Mouse (Mus musculus): ENCODE data around the gene Palm. TPM values are rescaled to one million over a fixed set of nuclear protein-coding genes. Genes with fewer than 3 reads are reported as not detected.
A peak's percentile ranks its signal among the peaks of the same experiment; 100 is the strongest.

The Palm gene
- polyA plus RNA-seq, 1 experiment from 2014 or later = 240 TPM

GRCm38 (mm10) chr10:79792339-79793040, 882 bp upstream of the Palm start:
- 0 out of 2 replicates have a peak, but pooled peaks cover 3% of the 10 kb centered on the region for H3K36me3 ChIP-seq
- no peak for ATAC-seq (ENCODE audit: low FRiP score)
- H3K9ac ChIP-seq = peak overlapping the region; percentile 97
- H3K4me3 ChIP-seq = peak overlapping the region; percentile 96
- peaks cover 37% of the 10 kb centered on the region for H3K4me1 ChIP-seq (replicated peaks)
- H3K4me2 ChIP-seq = no peak overlapping the region
- H3K9me3 ChIP-seq = no peaks in the 10 kb centered on the region
- 0 out of 2 replicates have a peak, but pooled peaks cover 4% of the 10 kb centered on the region for H3K27me3 ChIP-seq
- WGBS = 82% methylated on average over 5 of the region's 5 CpGs
- peak overlapping the region; percentile 94 for H3K27ac ChIP-seq

GRCm38 (mm10) chr10:79793738-79794490, 542 bp downstream of the Palm start:
- ATAC-seq (ENCODE audit: low FRiP score) = peak; percentile 44
- H3K9me3 ChIP-seq = no peaks in the 10 kb centered on the region
- H3K4me3 ChIP-seq = peak overlapping the region; percentile 96
- peak overlapping the region; percentile 94 for H3K27ac ChIP-seq
- peak overlapping the region; percentile 97 for H3K9ac ChIP-seq
- H3K4me2 ChIP-seq = peak overlapping the region; percentile 95
- 0 out of 2 replicates have a peak, but pooled peaks cover 3% of the 10 kb centered on the region for H3K36me3 ChIP-seq
- H3K27me3 ChIP-seq = 0 out of 2 replicates have a peak, but pooled peaks cover 4% of the 10 kb centered on the region
- peaks cover 48% of the 10 kb centered on the region for H3K4me1 ChIP-seq (replicated peaks)
- WGBS = 1% methylated on average over 38 of the region's 38 CpGs

GRCm38 (mm10) chr10:79794491-79794931, 1.1 kb downstream of the Palm start:
- 3% methylated on average over 10 of the region's 10 CpGs for WGBS
- peak overlapping the region; percentile 95 for H3K4me2 ChIP-seq

GRCm38 (mm10) chr10:79795905-79796304, 2.5 kb downstream of the Palm start:
- Histone ChIP-seq H3K27ac (no peak overlapping the region), H3K4me1 (replicated peaks) (peaks cover 60% of the 10 kb centered on the region), H3K27me3 (no peaks in the 10 kb centered on the region), H3K4me3 (no peak overlapping the region), H3K36me3 (peaks cover 8% of the 10 kb centered on the region), H3K4me2 (0 out of 2 replicates have a peak overlapping the region, but pooled peaks have one; percentile 95), H3K9ac (no peak overlapping the region), H3K9me3 (no peaks in the 10 kb centered on the region)
- WGBS = 98% methylated on average over 3 of the region's 3 CpGs
- ATAC-seq (ENCODE audit: low FRiP score) = no peak

More at GRCm38 (mm10) chr10:79794491-79794931, 1.1 kb downstream of the Palm start:
- Histone ChIP-seq H3K4me1 (replicated peaks) (peaks cover 51% of the 10 kb centered on the region), H3K9me3 (no peaks in the 10 kb centered on the region), H3K27me3 (0 out of 2 replicates have a peak, but pooled peaks cover 4% of the 10 kb centered on the region), H3K27ac (peak overlapping the region; percentile 94), H3K36me3 (0 out of 2 replicates have a peak, but pooled peaks cover 3% of the 10 kb centered on the region), H3K4me3 (peak overlapping the region; percentile 96), H3K9ac (peak overlapping the region; percentile 97)
- peak; percentile 61 for ATAC-seq (ENCODE audit: low FRiP score)

GRCm38 (mm10) chr10:79797326-79797725, 4.0 kb downstream of the Palm start:
- peaks cover 74% of the 10 kb centered on the region for H3K4me1 ChIP-seq (replicated peaks)
- peak overlapping the region; percentile 70 for H3K9ac ChIP-seq
- H3K4me3 ChIP-seq = peak overlapping the region; percentile 26
- H3K27ac ChIP-seq = peak overlapping the region; percentile 74
- WGBS = 36% methylated on average over 15 of the region's 15 CpGs
- H3K27me3 ChIP-seq = no peaks in the 10 kb centered on the region
- H3K4me2 ChIP-seq = peak overlapping the region; percentile 95
- no peak for ATAC-seq (ENCODE audit: low FRiP score)
- H3K36me3 ChIP-seq = peaks cover 8% of the 10 kb centered on the region
- no peaks in the 10 kb centered on the region for H3K9me3 ChIP-seq

GRCm38 (mm10) chr10:79798289-79798928, 5.0 kb downstream of the Palm start:
- Histone ChIP-seq H3K27me3 (no peaks in the 10 kb centered on the region), H3K27ac (peak overlapping the region; percentile 18; the same call in 1 of the 2 replicates), H3K4me1 (replicated peaks) (peaks cover 79% of the 10 kb centered on the region), H3K9ac (no peak overlapping the region), H3K4me3 (no peak overlapping the region), H3K4me2 (no peak overlapping the region), H3K36me3 (peaks cover 8% of the 10 kb centered on the region), H3K9me3 (no peaks in the 10 kb centered on the region)
- no peak for ATAC-seq (ENCODE audit: low FRiP score)
- WGBS = 92% methylated on average over 12 of the region's 12 CpGs

- Histone ChIP-seq H3K36me3 (peaks cover 8% of the 10 kb centered on the region), H3K9me3 (no peaks in the 10 kb centered on the region), H3K9ac (peak overlapping the region; percentile 53; the same call in 1 of the 2 replicates), H3K27ac (peak overlapping the region; percentile 48), H3K4me2 (no peak overlapping the region), H3K27me3 (no peaks in the 10 kb centered on the region), H3K4me3 (no peak overlapping the region), H3K4me1 (replicated peaks) (peaks cover 88% of the 10 kb centered on the region)
- 76% methylated on average over 11 of the region's 11 CpGs for WGBS
- no peak for ATAC-seq (ENCODE audit: low FRiP score)
These were observed 7.1 kb downstream of the Palm start for GRCm38 (mm10) chr10:79800508-79800907.

- 13% methylated on average over 3 of the region's 3 CpGs for WGBS
- Histone ChIP-seq H3K27me3 (no peaks in the 10 kb centered on the region), H3K9me3 (no peaks in the 10 kb centered on the region), H3K36me3 (peaks cover 10% of the 10 kb centered on the region), H3K4me3 (no peak overlapping the region), H3K4me2 (peak overlapping the region; percentile 26), H3K9ac (peak overlapping the region; percentile 68), H3K4me1 (replicated peaks) (peaks cover 87% of the 10 kb centered on the region), H3K27ac (peak overlapping the region; percentile 98)
- ATAC-seq (ENCODE audit: low FRiP score) = no peak
These were observed 8.5 kb downstream of the Palm start for GRCm38 (mm10) chr10:79801837-79802236.

GRCm38 (mm10) chr10:79802331-79802971, 9.1 kb downstream of the Palm start:
- 35% methylated on average over 11 of the region's 11 CpGs for WGBS
- peaks cover 13% of the 10 kb centered on the region for H3K36me3 ChIP-seq
- no peaks in the 10 kb centered on the region for H3K9me3 ChIP-seq
- H3K4me2 ChIP-seq = peak overlapping the region; percentile 26
- ATAC-seq (ENCODE audit: low FRiP score) = no peak
- peak overlapping the region; percentile 68 for H3K9ac ChIP-seq
- H3K27me3 ChIP-seq = no peaks in the 10 kb centered on the region
- H3K4me3 ChIP-seq = no peak overlapping the region
- peak overlapping the region; percentile 98 for H3K27ac ChIP-seq
- peaks cover 87% of the 10 kb centered on the region for H3K4me1 ChIP-seq (replicated peaks)

GRCm38 (mm10) chr10:79803716-79804323, 10.4 kb downstream of the Palm start:
- ATAC-seq (ENCODE audit: low FRiP score) = peak; percentile 92
- peak overlapping the region; percentile 98 for H3K27ac ChIP-seq
- peaks cover 87% of the 10 kb centered on the region for H3K4me1 ChIP-seq (replicated peaks)
- no peaks in the 10 kb centered on the region for H3K27me3 ChIP-seq
- no peaks in the 10 kb centered on the region for H3K9me3 ChIP-seq
- peak overlapping the region; percentile 30 for H3K4me3 ChIP-seq
- peak overlapping the region; percentile 68 for H3K9ac ChIP-seq
- peaks cover 27% of the 10 kb centered on the region for H3K36me3 ChIP-seq
- peak overlapping the region; percentile 58 for H3K4me2 ChIP-seq
- WGBS = 6% methylated on average over 29 of the region's 29 CpGs

GRCm38 (mm10) chr10:79805636-79806035, 12.3 kb downstream of the Palm start:
- peaks cover 77% of the 10 kb centered on the region for H3K4me1 ChIP-seq (replicated peaks)
- peak overlapping the region; percentile 19; the same call in 1 of the 2 replicates for H3K9ac ChIP-seq
- no peak overlapping the region for H3K4me2 ChIP-seq
- 76% methylated on average over 11 of the region's 11 CpGs for WGBS
- peaks cover 41% of the 10 kb centered on the region for H3K36me3 ChIP-seq
- no peaks in the 10 kb centered on the region for H3K9me3 ChIP-seq
- no peaks in the 10 kb centered on the region for H3K27me3 ChIP-seq
- no peak overlapping the region for H3K4me3 ChIP-seq
- no peak for ATAC-seq (ENCODE audit: low FRiP score)
- H3K27ac ChIP-seq = peak overlapping the region; percentile 98; the same call in 1 of the 2 replicates
